Mouse (Mus musculus): ENCODE results near the gene Chn2. TPM values are rescaled to one million over a fixed set of nuclear protein-coding genes. Genes with fewer than 3 reads are reported as not detected.

The Chn2 gene
- polyA plus RNA-seq, 1 experiment from 2014 or later, result 12.0 TPM

- Histone ChIP-seq H3K4me1 (replicated peaks) (peaks cover 49% of the 10 kb centered on the region), H3K4me3 (replicated peaks) (no peak overlapping the region), H3K27me3 (no peaks in the 10 kb centered on the region), H3K4me2 (no peak overlapping the region), H3K9ac (replicated peaks) (no peak overlapping the region), H3K9me3 (no peaks in the 10 kb centered on the region), H3K36me3 (no peaks in the 10 kb centered on the region), H3K27ac (no peak overlapping the region)
- ATAC-seq (ENCODE audit: insufficient number of reproducible peaks, insufficient read depth, low FRiP score, low TSS enrichment, low read depth), result no peak
- WGBS, result 42% methylated on average over 17 of the region's 17 CpGs
These were observed 212.2 kb downstream of the Chn2 start for GRCm38 (mm10) chr6:54251401-54252191.

GRCm38 (mm10) chr6:54253206-54253605, 213.9 kb downstream of the Chn2 start:
- Histone ChIP-seq H3K9me3 (no peaks in the 10 kb centered on the region), H3K4me2 (no peak overlapping the region), H3K9ac (replicated peaks) (no peak overlapping the region), H3K4me1 (replicated peaks) (peaks cover 46% of the 10 kb centered on the region), H3K36me3 (no peaks in the 10 kb centered on the region), H3K4me3 (replicated peaks) (no peak overlapping the region), H3K27me3 (no peaks in the 10 kb centered on the region), H3K27ac (no peak overlapping the region)
- no peak for ATAC-seq (ENCODE audit: insufficient number of reproducible peaks, insufficient read depth, low FRiP score, low TSS enrichment, low read depth)
- 67% methylated on average over 5 of the region's 5 CpGs for WGBS

GRCm38 (mm10) chr6:54253881-54254280, 214.5 kb downstream of the Chn2 start:
- Histone ChIP-seq H3K4me3 (replicated peaks) (no peak overlapping the region), H3K36me3 (no peaks in the 10 kb centered on the region), H3K27me3 (no peaks in the 10 kb centered on the region), H3K4me2 (no peak overlapping the region), H3K4me1 (replicated peaks) (peaks cover 40% of the 10 kb centered on the region), H3K9me3 (no peaks in the 10 kb centered on the region), H3K9ac (replicated peaks) (no peak overlapping the region), H3K27ac (no peak overlapping the region)
- 70% methylated on average over 7 of the region's 7 CpGs for WGBS
- ATAC-seq (ENCODE audit: insufficient number of reproducible peaks, insufficient read depth, low FRiP score, low TSS enrichment, low read depth), result no peak

GRCm38 (mm10) chr6:54254759-54255158, 215.4 kb downstream of the Chn2 start:
- Histone ChIP-seq H3K4me2 (no peak overlapping the region), H3K9ac (replicated peaks) (no peak overlapping the region), H3K27ac (no peak overlapping the region), H3K27me3 (no peaks in the 10 kb centered on the region), H3K36me3 (no peaks in the 10 kb centered on the region), H3K4me1 (replicated peaks) (peaks cover 31% of the 10 kb centered on the region), H3K9me3 (no peaks in the 10 kb centered on the region), H3K4me3 (replicated peaks) (no peak overlapping the region)
- no peak for ATAC-seq (ENCODE audit: insufficient number of reproducible peaks, insufficient read depth, low FRiP score, low TSS enrichment, low read depth)
- 69% methylated on average over 6 of the region's 6 CpGs for WGBS

DNA sequence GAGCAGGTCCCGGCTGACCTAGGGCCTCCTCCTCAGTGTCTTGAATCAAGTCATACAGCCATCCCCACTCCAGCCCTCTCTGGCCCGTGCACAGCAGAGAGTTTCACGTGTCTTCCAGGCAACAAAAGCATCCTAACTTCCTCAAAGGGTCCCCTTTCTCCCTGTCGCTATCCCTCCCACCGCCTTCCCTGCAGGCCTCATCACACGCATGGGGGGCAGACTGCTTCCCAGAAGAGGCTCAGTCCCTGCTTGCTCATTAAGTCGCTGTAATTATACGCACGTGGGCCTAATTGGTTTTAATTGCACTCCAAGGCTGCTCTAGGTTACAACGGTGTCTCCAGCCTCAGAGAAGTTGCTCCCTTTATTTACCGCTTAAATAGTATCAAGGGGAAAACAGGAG, 216.0 kb downstream of the Chn2 start:
- H3K4me1 ChIP-seq (replicated peaks), result peaks cover 29% of the 10 kb centered on the region
- no peaks in the 10 kb centered on the region for H3K9me3 ChIP-seq
- WGBS, result 34% methylated on average over 11 of the region's 11 CpGs
- H3K36me3 ChIP-seq, result no peaks in the 10 kb centered on the region
- ATAC-seq (ENCODE audit: insufficient number of reproducible peaks, insufficient read depth, low FRiP score, low TSS enrichment, low read depth), result no peak
- H3K27ac ChIP-seq, result no peak overlapping the region
- H3K9ac ChIP-seq (replicated peaks), result no peak overlapping the region
- H3K27me3 ChIP-seq, result no peaks in the 10 kb centered on the region
- no peak overlapping the region for H3K4me3 ChIP-seq (replicated peaks)
- H3K4me2 ChIP-seq, result no peak overlapping the region

DNA sequence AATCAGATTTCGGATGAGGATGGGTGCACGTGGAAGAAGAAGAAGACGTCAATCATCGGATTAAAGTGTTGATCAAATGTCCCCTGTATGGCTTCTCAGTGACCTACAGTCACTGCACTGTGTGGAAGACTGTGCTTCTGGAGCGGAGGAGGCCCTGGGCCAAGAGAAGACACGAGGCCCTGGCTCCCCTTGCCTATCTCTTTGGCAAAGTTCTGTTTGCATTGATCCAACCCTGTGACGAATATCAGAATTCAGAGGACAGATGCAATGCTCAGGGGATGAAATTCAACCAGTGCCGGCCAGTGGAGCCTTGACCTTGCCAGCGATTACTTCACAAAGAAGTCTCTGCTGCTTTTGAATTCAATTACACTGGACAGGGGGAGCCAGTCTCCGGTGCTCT, 217.0 kb downstream of the Chn2 start:
- no peak for ATAC-seq (ENCODE audit: insufficient number of reproducible peaks, insufficient read depth, low FRiP score, low TSS enrichment, low read depth)
- Histone ChIP-seq H3K36me3 (no peaks in the 10 kb centered on the region), H3K27ac (no peak overlapping the region), H3K9ac (replicated peaks) (no peak overlapping the region), H3K4me2 (no peak overlapping the region), H3K4me1 (replicated peaks) (peaks cover 29% of the 10 kb centered on the region), H3K4me3 (replicated peaks) (no peak overlapping the region), H3K27me3 (no peaks in the 10 kb centered on the region), H3K9me3 (no peaks in the 10 kb centered on the region)
- WGBS, result 80% methylated on average over 10 of the region's 10 CpGs

DNA sequence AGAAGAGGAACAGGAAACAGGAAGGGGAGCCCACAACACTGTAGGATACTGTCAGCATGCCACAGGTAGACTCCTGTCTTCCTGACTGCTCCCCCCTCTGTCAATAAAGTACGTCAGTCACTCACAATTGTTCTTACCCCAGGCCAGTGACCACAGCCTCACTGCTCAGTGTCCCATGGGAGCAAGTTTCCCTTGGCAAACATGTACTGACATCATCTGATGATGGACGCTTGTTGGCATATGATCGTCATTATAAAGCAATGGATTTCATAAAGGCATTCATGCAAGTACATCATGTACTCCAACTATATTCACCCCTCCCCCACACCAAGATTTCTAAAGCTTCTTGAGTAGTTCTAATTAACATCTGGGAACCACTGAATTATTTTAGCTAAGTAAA, 218.2 kb downstream of the Chn2 start:
- Histone ChIP-seq H3K4me2 (no peak overlapping the region), H3K36me3 (no peaks in the 10 kb centered on the region), H3K9ac (replicated peaks) (no peak overlapping the region), H3K4me3 (replicated peaks) (no peak overlapping the region), H3K4me1 (replicated peaks) (peaks cover 21% of the 10 kb centered on the region), H3K9me3 (no peaks in the 10 kb centered on the region), H3K27me3 (no peaks in the 10 kb centered on the region), H3K27ac (no peak overlapping the region)
- WGBS, result 88% methylated on average over 3 of the region's 3 CpGs
- no peak for ATAC-seq (ENCODE audit: insufficient number of reproducible peaks, insufficient read depth, low FRiP score, low TSS enrichment, low read depth)

DNA sequence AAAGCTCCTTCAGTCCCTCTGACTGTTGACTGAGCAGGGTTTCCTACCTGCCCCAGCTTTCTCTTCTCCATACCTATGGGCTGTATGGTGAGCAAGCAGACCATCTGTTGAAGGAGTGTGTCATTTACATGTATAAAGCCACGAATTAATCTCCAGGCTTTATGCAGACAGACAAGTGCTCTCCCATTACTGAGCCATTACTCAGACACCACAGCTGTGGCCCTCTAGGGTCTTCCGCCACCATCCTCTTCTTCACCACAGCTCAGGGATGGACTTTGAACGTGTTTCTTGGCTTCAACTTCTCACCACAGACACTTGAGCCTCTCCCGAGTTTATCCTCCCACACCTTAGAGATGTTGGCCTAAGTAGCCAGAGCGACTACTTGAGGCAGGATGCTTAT, 219.1 kb downstream of the Chn2 start:
- no peak overlapping the region for H3K27ac ChIP-seq
- peaks cover 20% of the 10 kb centered on the region for H3K4me1 ChIP-seq (replicated peaks)
- no peak for ATAC-seq (ENCODE audit: insufficient number of reproducible peaks, insufficient read depth, low FRiP score, low TSS enrichment, low read depth)
- WGBS, result 79% methylated on average over 5 of the region's 5 CpGs
- H3K9ac ChIP-seq (replicated peaks), result no peak overlapping the region
- no peaks in the 10 kb centered on the region for H3K36me3 ChIP-seq
- no peaks in the 10 kb centered on the region for H3K27me3 ChIP-seq
- no peaks in the 10 kb centered on the region for H3K9me3 ChIP-seq
- no peak overlapping the region for H3K4me2 ChIP-seq
- no peak overlapping the region for H3K4me3 ChIP-seq (replicated peaks)

- H3K36me3 ChIP-seq, result no peaks in the 10 kb centered on the region
- no peak overlapping the region for H3K27ac ChIP-seq
- H3K9ac ChIP-seq (replicated peaks), result no peak overlapping the region
- ATAC-seq (ENCODE audit: insufficient number of reproducible peaks, insufficient read depth, low FRiP score, low TSS enrichment, low read depth), result no peak
- no peaks in the 10 kb centered on the region for H3K4me1 ChIP-seq (replicated peaks)
- H3K9me3 ChIP-seq, result no peaks in the 10 kb centered on the region
- no peak overlapping the region for H3K4me3 ChIP-seq (replicated peaks)
- H3K27me3 ChIP-seq, result no peaks in the 10 kb centered on the region
- 58% methylated on average over 2 of the region's 2 CpGs for WGBS
- no peak overlapping the region for H3K4me2 ChIP-seq
These were observed 223.4 kb downstream of the Chn2 start for GRCm38 (mm10) chr6:54262732-54263131.

- no peak overlapping the region for H3K4me2 ChIP-seq
- H3K27me3 ChIP-seq, result no peaks in the 10 kb centered on the region
- no peak overlapping the region for H3K27ac ChIP-seq
- no peaks in the 10 kb centered on the region for H3K4me1 ChIP-seq (replicated peaks)
- H3K9ac ChIP-seq (replicated peaks), result no peak overlapping the region
- 80% methylated on average over 2 of the region's 2 CpGs for WGBS
- H3K9me3 ChIP-seq, result no peaks in the 10 kb centered on the region
- no peaks in the 10 kb centered on the region for H3K36me3 ChIP-seq
- no peak for ATAC-seq (ENCODE audit: insufficient number of reproducible peaks, insufficient read depth, low FRiP score, low TSS enrichment, low read depth)
- H3K4me3 ChIP-seq (replicated peaks), result no peak overlapping the region
These were observed 224.5 kb downstream of the Chn2 start for GRCm38 (mm10) chr6:54263890-54264289.

DNA sequence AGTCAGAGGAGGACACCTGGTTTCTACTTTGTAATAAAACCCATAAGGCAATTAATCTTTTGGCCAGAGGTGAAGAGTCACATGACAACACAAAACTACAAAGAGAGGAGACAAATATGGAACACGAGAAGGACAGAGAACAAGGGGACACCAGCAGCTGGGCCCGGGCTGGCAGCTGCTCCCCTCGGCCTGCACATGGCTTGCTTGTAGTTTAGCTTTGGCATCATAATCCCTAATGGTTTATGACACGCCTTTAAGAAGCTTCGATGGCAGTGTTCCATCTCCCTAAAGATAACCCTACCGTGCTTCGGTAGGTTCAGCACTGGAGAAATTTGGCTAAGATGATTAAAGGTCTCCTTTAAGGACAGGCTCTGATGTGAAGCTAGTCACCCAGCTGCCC, 225.2 kb downstream of the Chn2 start:
- WGBS, result 61% methylated on average over 7 of the region's 7 CpGs
- no peaks in the 10 kb centered on the region for H3K4me1 ChIP-seq (replicated peaks)

DNA sequence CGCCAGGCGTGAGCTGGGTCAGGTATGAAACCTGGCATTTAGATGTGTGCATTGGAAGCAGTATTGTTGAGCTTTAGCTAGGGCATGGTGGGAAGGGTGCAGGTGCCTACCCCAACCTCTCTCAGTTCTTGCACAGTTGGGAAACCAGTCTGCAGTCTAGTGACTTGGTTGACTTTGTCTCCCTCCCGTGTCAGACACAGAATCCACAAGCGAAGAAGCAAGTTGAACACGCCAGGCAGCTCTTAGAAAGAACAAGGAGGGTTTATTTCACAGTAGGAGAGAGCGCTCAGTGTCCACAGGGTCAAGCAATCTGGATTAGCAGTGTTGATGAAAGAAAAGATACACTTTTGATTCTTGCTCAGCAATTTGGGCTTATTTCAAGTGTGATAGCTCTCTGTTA, 226.0 kb downstream of the Chn2 start:
- Histone ChIP-seq H3K9me3 (no peaks in the 10 kb centered on the region), H3K36me3 (no peaks in the 10 kb centered on the region), H3K4me3 (replicated peaks) (no peak overlapping the region), H3K27ac (no peak overlapping the region), H3K9ac (replicated peaks) (no peak overlapping the region), H3K4me2 (no peak overlapping the region), H3K4me1 (replicated peaks) (0 out of 2 replicates have a peak, but pooled peaks cover under 1% of the 10 kb centered on the region), H3K27me3 (no peaks in the 10 kb centered on the region)
- WGBS, result 91% methylated on average over 6 of the region's 6 CpGs
- ATAC-seq (ENCODE audit: insufficient number of reproducible peaks, insufficient read depth, low FRiP score, low TSS enrichment, low read depth), result no peak

More for the DNA sequence above, 225.2 kb downstream of the Chn2 start:
- Histone ChIP-seq H3K9me3 (no peaks in the 10 kb centered on the region), H3K9ac (replicated peaks) (no peak overlapping the region), H3K36me3 (no peaks in the 10 kb centered on the region), H3K27me3 (no peaks in the 10 kb centered on the region), H3K4me2 (no peak overlapping the region), H3K4me3 (replicated peaks) (no peak overlapping the region), H3K27ac (no peak overlapping the region)
- ATAC-seq (ENCODE audit: insufficient number of reproducible peaks, insufficient read depth, low FRiP score, low TSS enrichment, low read depth), result no peak
